Mouse (Mus musculus) embryonic facial prominence, embryonic 15.5 days (tissue): ENCODE measurements around the gene Sympk. TPM values are rescaled to one million over a fixed set of nuclear protein-coding genes. Genes with fewer than 3 reads are reported as not detected.

Experiments used
- ATAC-seq: fragments of 200-750 bp; cut with Nextera tagmentation; 2 replicates; pipeline ENCODE4 v1.8.0; 2017; ENCODE audit warnings: low read depth, moderate TSS enrichment; ENCODE audit not compliant: insufficient number of reproducible peaks, low FRiP score, low TSS enrichment
- H3K27ac ChIP-seq: fragments of 300-500 bp; sonication (generic); replicated peaks from 2 replicates; pipeline ENCODE4 v1.5.1; 2015; ENCODE audit warnings: mild to moderate bottlenecking, inconsistent platforms
- H3K27me3 ChIP-seq: fragments of 300-500 bp; sonication (generic); 2 replicates; pipeline ENCODE4 v1.6.1; 2015; ENCODE audit warnings: inconsistent platforms
- H3K36me3 ChIP-seq: fragments of 300-500 bp; sonication (generic); 2 replicates; pipeline ENCODE4 v1.6.1; 2015; ENCODE audit warnings: mild to moderate bottlenecking, inconsistent platforms
- H3K4me1 ChIP-seq: fragments of 300-500 bp; sonication (generic); 2 replicates; pipeline ENCODE4 v1.6.1; 2015; ENCODE audit warnings: inconsistent platforms
- H3K4me2 ChIP-seq: fragments of 300-500 bp; sonication (generic); replicated peaks from 2 replicates; pipeline ENCODE4 v1.6.1; 2015; ENCODE audit warnings: mild to moderate bottlenecking, inconsistent platforms
- H3K4me3 ChIP-seq: fragments of 300-500 bp; sonication (generic); replicated peaks from 2 replicates; pipeline ENCODE4 v1.5.1; 2015; ENCODE audit warnings: mild to moderate bottlenecking, inconsistent platforms
- H3K9ac ChIP-seq: fragments of 300-500 bp; sonication (generic); 2 replicates; pipeline ENCODE4 v1.6.1; 2015; ENCODE audit warnings: inconsistent platforms
- H3K9me3 ChIP-seq: fragments of 300-500 bp; sonication (generic); replicated peaks from 2 replicates; pipeline ENCODE4 v1.6.1; 2016; ENCODE audit warnings: inconsistent platforms
- WGBS: fragments of 180-500 bp; shearing (Covaris S2); methylation state at CpG from one replicate; pipeline ENCODE4 v1.1.7; 2015; 5-methylcytosine and 5-hydroxymethylcytosine counted together
- polyA plus RNA-seq: library from polyadenylated mRNA; unstranded; fragments of >200 nt; fragmentation: Nextera tagmentation; extraction: Ambion mirVana; gene quantifications from 2 replicates; pipeline ENCODE4 v1.2.1, GENCODE M21; 2015

The Sympk gene
- polyA plus RNA-seq, 1 experiment from 2014 or later = 36.8 TPM

DNA sequence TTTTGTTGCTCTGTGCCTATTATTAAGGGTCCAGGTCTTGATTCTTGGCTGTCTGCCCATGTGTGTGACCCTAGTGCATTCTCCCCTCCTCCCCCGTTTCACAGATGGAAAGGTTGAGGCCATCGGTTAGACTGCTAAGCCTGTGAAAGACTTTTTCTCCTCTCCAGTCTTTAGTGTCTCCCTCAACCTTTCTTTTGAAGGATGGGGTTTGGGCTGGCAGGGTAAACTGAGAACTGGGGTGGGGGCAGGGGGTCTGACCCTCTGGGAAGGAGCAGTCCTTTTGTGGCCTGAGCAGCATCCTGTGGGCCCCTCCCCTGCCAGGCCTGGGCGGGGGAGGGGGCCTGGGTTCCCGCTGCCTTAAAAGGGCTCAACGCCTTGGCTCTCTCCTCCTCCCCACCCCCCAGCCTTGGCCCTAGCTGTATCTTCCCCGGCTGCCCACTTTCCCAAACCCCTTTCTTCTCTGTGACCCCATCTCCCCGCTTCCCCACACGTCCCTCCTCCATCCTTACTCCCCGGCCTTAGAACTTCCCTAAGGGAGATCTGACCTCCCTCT, 60.8 kb downstream of the Sympk start:
- peaks cover 64% of the 10 kb centered on the region for H3K4me1 ChIP-seq
- H3K9ac ChIP-seq = no peak overlapping the region; the same call in 1 of the 2 replicates
- peak overlapping the region; percentile 34 for H3K4me2 ChIP-seq
- no peaks in the 10 kb centered on the region for H3K27me3 ChIP-seq
- no peak for ATAC-seq
- H3K27ac ChIP-seq = peak overlapping the region; percentile 52; the same call in 1 of the 2 replicates
- H3K36me3 ChIP-seq = peaks cover 48% of the 10 kb centered on the region
- WGBS = 27% methylated on average over 8 of the region's 9 CpGs
- H3K4me3 ChIP-seq = peak overlapping the region; percentile 32
- no peaks in the 10 kb centered on the region for H3K9me3 ChIP-seq

DNA sequence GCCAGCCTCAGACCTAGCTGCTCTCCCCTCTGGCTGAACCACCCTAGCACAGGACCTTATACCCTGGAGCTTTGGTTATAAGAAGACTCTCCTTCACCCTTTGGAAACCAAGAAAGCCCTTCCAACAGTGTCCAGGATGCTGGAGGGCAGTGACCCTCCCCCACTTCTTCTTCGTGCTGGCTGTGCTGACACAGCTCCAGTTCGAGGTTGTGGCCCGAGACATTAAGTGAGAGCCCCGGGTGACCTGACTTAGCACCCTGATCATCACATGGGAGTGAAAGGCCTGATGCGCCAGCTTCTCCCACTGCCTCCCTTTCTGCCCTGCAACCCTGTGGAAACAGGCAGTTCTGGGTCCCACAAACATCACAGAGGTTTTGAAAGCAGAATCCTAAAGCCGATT, 61.3 kb downstream of the Sympk start:
- no peaks in the 10 kb centered on the region for H3K27me3 ChIP-seq
- H3K36me3 ChIP-seq = peaks cover 46% of the 10 kb centered on the region
- 15% methylated on average over 6 of the region's 6 CpGs for WGBS
- no peak for ATAC-seq
- H3K4me1 ChIP-seq = peaks cover 63% of the 10 kb centered on the region
- H3K4me3 ChIP-seq = peak overlapping the region; percentile 32
- peak overlapping the region; percentile 52 for H3K27ac ChIP-seq
- H3K9me3 ChIP-seq = no peaks in the 10 kb centered on the region
- no peak overlapping the region; the same call in 1 of the 2 replicates for H3K9ac ChIP-seq
- H3K4me2 ChIP-seq = peak overlapping the region; percentile 34

DNA sequence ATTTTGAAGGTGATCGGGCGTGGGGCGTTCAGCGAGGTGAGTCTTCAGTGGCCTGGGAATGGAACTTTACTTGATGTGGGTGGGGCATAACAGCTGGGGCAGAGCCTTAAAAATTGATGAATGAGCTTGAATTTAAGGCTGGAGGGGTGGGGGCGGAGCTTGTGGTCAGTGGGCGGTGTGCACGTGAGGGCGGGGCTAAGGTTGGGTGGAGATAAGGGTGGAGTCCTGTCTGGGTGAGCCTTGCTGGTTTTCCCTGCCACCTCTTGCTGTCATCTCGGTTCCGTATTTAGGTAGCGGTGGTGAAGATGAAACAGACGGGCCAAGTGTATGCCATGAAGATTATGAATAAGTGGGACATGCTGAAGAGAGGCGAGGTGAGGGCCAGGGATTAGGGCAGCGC, 61.9 kb downstream of the Sympk start:
- no peak for ATAC-seq

DNA sequence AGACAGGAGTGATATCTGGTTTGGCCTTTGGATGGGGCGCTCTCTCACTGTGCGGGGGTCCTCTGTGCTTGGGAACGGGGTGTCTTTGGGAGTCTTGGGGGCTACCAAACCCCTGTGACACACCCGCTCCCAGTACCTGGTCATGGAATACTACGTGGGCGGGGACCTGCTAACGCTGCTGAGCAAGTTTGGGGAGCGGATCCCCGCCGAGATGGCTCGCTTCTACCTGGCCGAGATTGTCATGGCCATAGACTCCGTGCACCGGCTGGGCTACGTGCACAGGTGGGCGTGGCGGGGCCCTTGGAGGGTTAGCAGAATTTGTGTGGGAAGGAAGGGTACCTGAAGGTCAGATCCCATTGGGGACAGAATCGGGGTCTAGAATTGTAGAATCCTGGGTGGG, 62.6 kb downstream of the Sympk start:
- Histone ChIP-seq H3K9me3 (no peaks in the 10 kb centered on the region), H3K4me3 (no peak overlapping the region), H3K27ac (no peak overlapping the region), H3K36me3 (peaks cover 34% of the 10 kb centered on the region), H3K27me3 (no peaks in the 10 kb centered on the region), H3K4me2 (no peak overlapping the region), H3K9ac (no peak overlapping the region), H3K4me1 (peaks cover 56% of the 10 kb centered on the region)
- 63% methylated on average over 18 of the region's 18 CpGs for WGBS
- no peak for ATAC-seq

More for the DNA sequence above, 61.9 kb downstream of the Sympk start:
- 19% methylated on average over 14 of the region's 14 CpGs for whole genome bisulfite sequencing
- Histone ChIP-seq H3K4me3 (peak overlapping the region; percentile 32), H3K4me2 (peak overlapping the region; percentile 34), H3K9ac (no peak overlapping the region), H3K36me3 (peaks cover 41% of the 10 kb centered on the region), H3K4me1 (peaks cover 58% of the 10 kb centered on the region), H3K9me3 (no peaks in the 10 kb centered on the region), H3K27me3 (no peaks in the 10 kb centered on the region), H3K27ac (peak overlapping the region; percentile 52; the same call in 1 of the 2 replicates)

DNA sequence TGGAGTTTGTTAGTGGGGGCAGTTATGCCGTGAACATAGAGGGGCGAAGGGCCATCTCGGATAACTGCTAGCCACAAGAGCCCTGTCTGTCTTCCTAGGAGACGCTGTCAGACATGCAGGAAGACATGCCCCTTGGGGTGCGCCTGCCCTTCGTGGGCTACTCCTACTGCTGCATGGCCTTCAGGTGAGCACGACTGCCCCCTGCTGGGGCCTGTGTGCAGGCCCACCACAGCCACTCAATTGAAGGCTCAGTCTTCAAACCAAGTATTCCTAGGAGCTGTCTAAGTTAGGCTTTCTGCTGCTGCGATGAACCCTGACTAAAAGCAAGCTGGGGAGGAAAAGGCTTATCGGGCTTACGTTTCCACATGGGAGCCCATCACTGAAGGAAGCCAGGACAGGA, 64.6 kb downstream of the Sympk start:
- no peaks in the 10 kb centered on the region for H3K9me3 ChIP-seq
- H3K9ac ChIP-seq = no peak overlapping the region
- no peak overlapping the region for H3K4me3 ChIP-seq
- H3K27me3 ChIP-seq = no peaks in the 10 kb centered on the region
- H3K27ac ChIP-seq = no peak overlapping the region
- H3K4me1 ChIP-seq = peaks cover 55% of the 10 kb centered on the region
- WGBS = 39% methylated on average over 10 of the region's 10 CpGs
- no peak overlapping the region for H3K4me2 ChIP-seq
- no peak for ATAC-seq
- H3K36me3 ChIP-seq = peaks cover 23% of the 10 kb centered on the region

DNA sequence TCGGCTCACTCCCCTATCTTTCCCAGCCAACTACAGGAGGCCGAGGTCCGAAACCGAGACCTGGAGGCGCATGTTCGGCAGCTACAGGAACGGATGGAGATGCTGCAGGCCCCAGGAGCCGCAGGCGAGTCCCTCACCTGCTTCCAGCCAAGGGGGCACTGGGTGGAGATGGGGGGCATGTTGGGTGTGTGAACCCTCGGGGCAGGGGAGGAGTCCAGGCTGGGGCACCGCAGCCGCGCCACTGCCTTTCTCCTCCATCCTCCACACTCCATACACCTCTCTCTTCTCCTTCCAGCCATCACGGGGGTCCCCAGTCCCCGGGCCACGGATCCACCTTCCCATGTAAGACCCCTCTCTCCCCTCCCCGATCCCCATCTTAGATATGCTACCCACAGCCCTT, 67.7 kb downstream of the Sympk start:
- H3K4me1 ChIP-seq = peaks cover 38% of the 10 kb centered on the region
- peak overlapping the region; percentile 86 for H3K4me3 ChIP-seq
- no peak for ATAC-seq
- peaks cover 24% of the 10 kb centered on the region for H3K36me3 ChIP-seq
- peak overlapping the region; percentile 99; the same call in 1 of the 2 replicates for H3K27ac ChIP-seq
- H3K4me2 ChIP-seq = peak overlapping the region; percentile 74
- WGBS = 36% methylated on average over 13 of the region's 17 CpGs
- no peaks in the 10 kb centered on the region for H3K27me3 ChIP-seq
- no peaks in the 10 kb centered on the region for H3K9me3 ChIP-seq
- H3K9ac ChIP-seq = peak overlapping the region; percentile 51

DNA sequence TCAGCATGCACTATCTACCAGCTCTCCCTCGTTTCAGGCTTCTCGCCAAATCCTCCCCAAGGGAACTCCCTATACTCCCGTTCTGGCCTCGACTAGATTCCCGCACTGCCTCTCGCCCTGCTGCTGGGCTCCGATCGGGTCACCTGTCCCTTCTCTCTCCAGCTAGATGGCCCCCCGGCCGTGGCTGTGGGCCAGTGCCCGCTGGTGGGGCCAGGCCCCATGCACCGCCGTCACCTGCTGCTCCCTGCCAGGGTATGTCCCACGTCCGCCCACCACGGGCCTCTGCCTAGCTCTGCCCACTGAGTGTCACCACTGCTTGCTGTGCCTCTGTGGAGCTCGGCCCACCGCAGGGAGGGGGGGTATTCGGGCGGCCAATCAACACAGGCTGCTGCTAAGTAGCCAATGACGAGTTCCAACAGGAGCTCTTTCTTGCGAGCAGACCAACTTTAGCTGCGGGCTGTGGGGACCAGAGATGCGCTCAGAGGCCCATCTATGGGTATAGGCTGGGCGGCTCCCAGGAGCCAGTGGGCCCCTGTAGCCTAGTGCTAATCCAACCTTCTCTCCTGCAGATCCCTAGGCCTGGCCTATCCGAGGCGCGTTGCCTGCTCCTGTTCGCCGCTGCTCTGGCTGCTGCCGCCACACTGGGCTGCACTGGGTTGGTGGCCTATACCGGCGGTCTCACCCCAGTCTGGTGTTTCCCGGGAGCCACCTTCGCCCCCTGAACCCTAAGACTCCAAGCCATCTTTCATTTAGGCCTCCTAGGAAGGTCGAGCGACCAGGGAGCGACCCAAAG, 68.4 kb downstream of the Sympk start:
- peak overlapping the region; percentile 86 for H3K4me3 ChIP-seq
- H3K4me1 ChIP-seq = peaks cover 43% of the 10 kb centered on the region
- peak overlapping the region; percentile 51 for H3K9ac ChIP-seq
- peak overlapping the region; percentile 74 for H3K4me2 ChIP-seq
- ATAC-seq = peak; percentile 74
- H3K27me3 ChIP-seq = no peaks in the 10 kb centered on the region
- 3% methylated on average over 38 of the region's 38 CpGs for WGBS
- no peaks in the 10 kb centered on the region for H3K9me3 ChIP-seq
- peak overlapping the region; percentile 99 for H3K27ac ChIP-seq
- peaks cover 26% of the 10 kb centered on the region for H3K36me3 ChIP-seq

DNA sequence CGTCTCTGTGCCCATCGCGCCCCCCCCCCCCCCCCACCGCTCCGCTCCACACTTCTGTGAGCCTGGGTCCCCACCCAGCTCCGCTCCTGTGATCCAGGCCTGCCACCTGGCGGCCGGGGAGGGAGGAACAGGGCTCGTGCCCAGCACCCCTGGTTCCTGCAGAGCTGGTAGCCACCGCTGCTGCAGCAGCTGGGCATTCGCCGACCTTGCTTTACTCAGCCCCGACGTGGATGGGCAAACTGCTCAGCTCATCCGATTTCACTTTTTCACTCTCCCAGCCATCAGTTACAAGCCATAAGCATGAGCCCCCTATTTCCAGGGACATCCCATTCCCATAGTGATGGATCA, 69.0 kb downstream of the Sympk start:
- WGBS = under 1% methylated on average over 11 of the region's 15 CpGs
- peak overlapping the region; percentile 51; the same call in 1 of the 2 replicates for H3K9ac ChIP-seq
- H3K27ac ChIP-seq = peak overlapping the region; percentile 99
- ATAC-seq = peak; percentile 26; the same call in 1 of the 2 replicates
- peaks cover 23% of the 10 kb centered on the region for H3K36me3 ChIP-seq
- peak overlapping the region; percentile 74 for H3K4me2 ChIP-seq
- peaks cover 49% of the 10 kb centered on the region for H3K4me1 ChIP-seq
- no peaks in the 10 kb centered on the region for H3K27me3 ChIP-seq
- peak overlapping the region; percentile 86 for H3K4me3 ChIP-seq
- no peaks in the 10 kb centered on the region for H3K9me3 ChIP-seq

DNA sequence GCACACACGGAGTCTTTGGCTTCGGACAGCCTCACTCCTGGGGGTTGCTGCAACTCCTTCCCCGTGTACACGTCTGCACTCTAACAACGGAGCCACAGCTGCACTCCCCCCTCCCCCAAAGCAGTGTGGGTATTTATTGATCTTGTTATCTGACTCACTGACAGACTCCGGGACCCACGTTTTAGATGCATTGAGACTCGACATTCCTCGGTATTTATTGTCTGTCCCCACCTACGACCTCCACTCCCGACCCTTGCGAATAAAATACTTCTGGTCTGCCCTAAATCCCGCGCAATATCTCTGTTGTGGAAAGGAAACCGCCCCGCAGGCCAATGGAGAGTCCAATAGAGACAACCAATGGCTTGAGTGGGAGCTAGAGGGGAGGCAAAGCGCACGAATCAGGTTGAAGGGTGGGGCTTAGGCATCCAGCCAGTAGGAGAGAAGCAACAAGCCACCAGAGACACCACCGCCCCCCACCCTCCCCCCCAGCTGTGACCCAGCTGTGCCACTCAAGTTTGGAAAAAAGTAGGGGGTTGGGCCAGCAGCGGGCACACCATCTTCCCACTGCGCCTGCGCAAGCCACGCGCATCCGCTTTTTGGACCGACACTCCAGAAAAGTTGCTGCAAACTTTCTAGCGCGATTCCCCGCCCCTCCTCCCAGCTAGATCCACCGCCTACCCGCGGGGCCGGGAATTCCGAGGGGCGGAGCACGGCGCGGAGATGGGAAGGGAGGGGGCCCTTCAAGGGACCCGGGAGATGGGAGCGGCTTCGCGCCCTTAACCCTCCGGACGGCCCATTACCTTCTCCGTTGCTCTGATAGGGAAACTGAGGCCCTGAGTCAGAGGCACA, 69.6 kb downstream of the Sympk start:
- H3K4me3 ChIP-seq = peak overlapping the region; percentile 86
- peak; percentile 86 for ATAC-seq
- H3K9me3 ChIP-seq = no peaks in the 10 kb centered on the region
- WGBS = under 1% methylated on average over 45 of the region's 45 CpGs
- H3K9ac ChIP-seq = peak overlapping the region; percentile 85
- peak overlapping the region; percentile 74 for H3K4me2 ChIP-seq
- peaks cover 51% of the 10 kb centered on the region for H3K4me1 ChIP-seq
- H3K36me3 ChIP-seq = peaks cover 18% of the 10 kb centered on the region
- H3K27me3 ChIP-seq = no peaks in the 10 kb centered on the region
- peak overlapping the region; percentile 99 for H3K27ac ChIP-seq

DNA sequence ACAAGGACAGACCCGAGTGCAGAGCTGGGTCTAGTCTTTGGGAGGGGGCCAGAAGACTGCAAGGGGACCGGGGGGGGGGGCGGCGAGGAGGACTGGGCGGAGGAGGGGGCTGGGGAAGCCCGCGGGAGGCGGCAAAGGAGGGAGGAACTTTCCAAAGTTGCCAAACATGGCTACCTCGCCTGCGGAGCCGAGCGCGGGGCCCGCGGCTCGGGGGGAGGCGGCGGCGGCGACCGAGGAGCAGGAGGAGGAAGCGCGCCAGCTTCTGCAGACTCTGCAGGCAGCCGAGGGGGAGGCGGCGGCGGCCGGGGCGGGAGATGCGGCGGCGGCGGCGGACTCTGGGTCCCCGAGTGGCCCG, 70.3 kb downstream of the Sympk start, which contains the start of gene Six5:
Gene Six5 (plus strand): TSS at position 124 of the 355 bp plus-strand sequence.
- Histone ChIP-seq H3K4me3 (peak within 1 kb of the TSS; percentile 86), H3K9ac (peak within 1 kb of the TSS; percentile 85), H3K27ac (peak within 1 kb of the TSS; percentile 99), H3K27me3 (no peaks in the 10 kb centered on the region), H3K36me3 (peaks cover 18% of the 10 kb centered on the region), H3K9me3 (no peaks in the 10 kb centered on the region), H3K4me1 (peaks cover 56% of the 10 kb centered on the region), H3K4me2 (peak within 1 kb of the TSS; percentile 74)
- peak; percentile 5; the same call in 1 of the 2 replicates for ATAC-seq
- WGBS = under 1% methylated on average over 19 of the region's 36 CpGs
